Mouse (Mus musculus): Measurements from ENCODE around the gene Gm9736.
"Not testable (repeated sequence)": the region's sequence is repeated elsewhere in the genome, so short reads cannot be mapped to it uniquely, and the experiment has no call there.

Gene Gm9736

GRCm38 (mm10) chr10:77751254-77751653 lies at the start of gene Gm9736:
Gm9736 (minus strand) TSS chr10:77751354.
- not testable (repeated sequence) for DNase-seq (ENCODE audit: low read depth)

DNA sequence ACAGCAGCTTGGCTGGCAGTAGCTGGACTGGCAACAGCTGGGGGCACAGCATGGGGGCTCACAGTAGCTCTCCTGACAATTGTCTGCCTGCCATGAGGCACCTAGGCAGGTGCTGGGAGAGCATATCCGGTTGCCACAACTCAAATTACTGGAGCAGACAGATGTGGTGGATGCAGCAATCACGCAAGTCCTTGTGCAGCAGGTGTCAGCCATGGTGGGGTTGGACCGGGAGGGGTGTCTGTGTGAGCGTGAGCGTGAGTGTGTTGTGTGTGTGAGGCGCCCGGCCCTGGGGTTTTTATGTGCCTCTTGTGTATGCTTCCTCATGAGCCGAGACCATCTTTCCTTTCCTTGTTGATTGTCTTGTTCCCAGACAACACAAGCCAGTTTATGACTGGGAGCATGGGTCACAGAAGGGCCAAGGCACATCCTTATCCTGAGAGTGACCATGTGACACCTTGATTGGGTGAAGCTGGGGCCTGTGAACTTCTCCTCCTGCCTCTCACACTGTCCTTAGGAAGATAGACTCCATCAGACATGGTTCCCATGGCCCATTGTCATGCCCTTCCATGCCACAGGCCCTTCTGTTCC lies 47.9 kb upstream of the Gm9736 start, which contains the start of gene Gm19668:
Gm19668 (minus strand) TSS at position 213 of the 588 bp plus-strand sequence.
- no peak for DNase-seq (ENCODE audit: low read depth)

DNA sequence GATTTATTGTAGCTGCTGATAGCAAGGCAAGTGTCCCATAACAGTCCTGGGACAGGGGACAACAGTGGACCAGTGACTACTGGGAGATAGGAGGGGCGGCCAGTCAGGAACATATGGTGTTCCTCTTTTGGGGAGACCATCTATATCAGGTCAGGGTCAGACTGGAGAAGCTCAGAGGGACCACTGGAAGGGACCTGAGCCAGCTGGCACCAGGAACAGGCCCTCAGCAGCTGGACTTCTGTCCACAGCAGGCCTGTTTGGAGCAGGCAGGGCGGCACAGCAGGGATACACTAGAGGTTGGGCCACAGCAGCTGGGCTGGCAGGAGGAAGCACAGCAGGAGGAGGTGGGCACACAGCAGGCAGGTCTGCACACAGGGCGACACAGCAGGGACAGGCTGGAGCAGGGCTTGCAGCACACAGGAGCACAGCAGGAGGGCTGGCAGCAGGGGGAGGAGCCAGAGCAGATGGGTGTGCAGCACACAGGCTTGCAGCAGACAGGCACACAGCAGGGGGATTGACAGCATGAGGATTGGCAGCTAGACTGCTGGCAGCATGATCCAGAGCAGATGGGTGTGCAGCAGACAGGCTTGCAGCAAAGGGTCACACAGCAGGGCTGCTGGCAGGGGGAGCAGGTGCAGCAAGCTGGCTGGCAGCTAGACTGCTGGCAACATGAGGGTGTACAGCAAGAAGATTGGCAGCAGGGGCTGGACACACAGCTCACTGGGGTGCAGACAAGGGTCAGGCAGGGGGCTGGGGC lies 47.2 kb upstream of the Gm9736 start:
- DNase-seq (ENCODE audit: low read depth) = not testable (repeated sequence)

DNA sequence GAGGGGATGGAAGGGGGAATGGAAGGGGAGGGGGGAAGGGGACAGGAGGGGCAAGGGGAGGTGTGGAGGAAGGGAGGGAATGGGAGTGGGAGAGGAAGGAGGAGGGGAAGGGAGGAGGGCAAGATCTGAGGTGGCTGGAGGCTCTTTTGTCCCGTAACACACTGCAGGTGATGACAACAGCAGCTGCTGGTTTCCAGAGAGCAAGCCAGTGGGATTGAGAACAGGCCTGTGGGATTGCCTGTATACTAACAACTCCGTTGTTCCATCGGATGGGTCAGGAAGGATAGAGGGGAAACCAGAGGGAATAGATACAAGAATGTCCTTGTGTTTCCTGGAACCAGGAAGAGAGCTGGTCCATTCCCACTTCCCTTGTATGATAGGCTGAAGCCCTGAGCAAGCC lies 46.5 kb upstream of the Gm9736 start:
- DNase-seq (ENCODE audit: low read depth) = no peak

DNA sequence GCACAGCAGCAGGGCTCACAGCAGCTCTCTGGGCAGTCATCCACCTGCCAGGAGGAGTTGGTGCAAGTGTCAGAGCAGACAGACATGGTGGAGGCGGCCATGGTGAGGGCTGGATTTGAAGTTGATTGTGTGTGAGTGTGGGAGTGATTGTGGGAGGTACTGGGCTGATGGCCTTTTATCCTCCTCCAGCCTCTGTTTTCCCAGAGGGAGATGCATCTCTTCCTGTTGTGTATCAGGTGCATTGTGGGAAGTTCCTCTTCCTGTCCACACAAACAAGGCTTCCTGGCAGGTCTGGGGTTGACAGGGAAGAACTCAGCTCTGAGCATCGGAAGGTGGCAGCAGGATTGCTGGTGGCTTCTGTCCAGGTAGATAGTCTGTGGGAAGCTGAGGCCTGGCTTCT lies 43.8 kb upstream of the Gm9736 start, which contains the start of gene Gm9639:
Gm9639 (minus strand) TSS at position 101 of the 400 bp plus-strand sequence.
- DNase-seq (ENCODE audit: low read depth) = no peak

DNA sequence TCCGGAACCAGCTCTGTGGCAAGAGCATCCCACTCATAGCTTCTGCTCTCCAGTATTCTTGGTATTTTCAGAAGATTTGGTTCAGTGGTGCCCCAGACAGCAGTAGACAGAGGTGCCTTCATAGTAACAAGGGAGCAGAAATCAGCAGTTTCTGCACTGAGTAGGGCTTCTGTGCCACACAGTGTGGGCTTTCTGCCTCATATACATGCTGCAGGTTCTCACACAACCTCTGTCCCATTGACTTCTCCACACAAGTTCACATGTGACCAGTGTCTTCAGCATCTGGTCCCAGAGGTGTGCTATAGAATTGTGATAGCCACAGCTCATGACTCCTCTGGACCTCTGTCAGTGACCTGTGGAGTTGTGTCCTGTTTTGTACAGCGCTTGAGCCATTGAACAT lies 37.5 kb upstream of the Gm9736 start:
- DNase-seq (ENCODE audit: low read depth) = no peak

- DNase-seq (ENCODE audit: low read depth) = not testable (repeated sequence)
Measured at GRCm38 (mm10) chr10:77787876-77788275, 36.7 kb upstream of the Gm9736 start, which contains the start of gene Gm7137. Gm7137 (minus strand) TSS chr10:77788200.

DNA sequence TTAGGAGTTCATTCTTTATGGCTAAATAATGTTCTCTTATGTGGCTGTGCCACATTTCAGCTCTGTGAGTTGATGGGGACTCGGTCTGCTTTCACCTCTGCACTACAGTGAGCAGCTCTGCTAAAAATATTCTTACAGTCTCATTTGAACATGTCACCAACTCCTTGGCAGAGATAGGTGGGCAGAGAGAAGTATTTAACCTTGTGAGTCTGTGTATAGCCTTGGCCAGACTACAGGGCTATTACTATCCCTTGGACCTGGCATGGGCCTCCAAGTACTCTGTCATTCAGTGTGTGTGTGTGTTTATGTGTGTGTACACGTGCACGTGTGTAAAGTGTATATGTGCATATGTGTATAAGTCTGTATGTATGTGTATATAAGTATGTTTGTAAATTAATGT lies 32.2 kb upstream of the Gm9736 start:
- not testable (repeated sequence) for DNase-seq (ENCODE audit: low read depth)

DNA sequence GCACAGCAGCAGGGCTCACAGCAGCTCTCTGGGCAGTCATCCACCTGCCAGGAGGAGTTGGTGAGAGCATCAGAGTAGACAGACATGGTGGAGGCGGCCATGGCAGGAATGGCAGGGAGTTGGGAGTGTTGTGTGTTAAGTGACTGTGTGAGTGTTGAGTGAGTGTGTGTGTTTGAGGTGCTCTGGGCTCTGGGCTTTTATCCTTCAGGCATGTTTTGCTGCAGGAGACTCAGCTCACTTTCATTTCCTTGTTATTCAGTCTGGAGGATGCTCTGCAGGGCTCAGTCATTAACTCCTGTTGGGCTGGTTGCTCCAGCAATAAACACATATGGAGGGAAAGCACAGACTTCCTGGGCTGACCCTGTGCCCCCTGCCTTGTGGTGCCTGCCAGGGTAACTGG lies 31.3 kb upstream of the Gm9736 start, which contains the start of gene Gm3250:
Gm3250 (minus strand) TSS at position 101 of the 400 bp plus-strand sequence.
- DNase-seq (ENCODE audit: low read depth) = not testable (repeated sequence)

- not testable (repeated sequence) for DNase-seq (ENCODE audit: low read depth)
Measured at GRCm38 (mm10) chr10:77776844-77777243, 25.7 kb upstream of the Gm9736 start, which contains the start of gene Gm7138. Gm7138 (minus strand) TSS chr10:77776944.

DNA sequence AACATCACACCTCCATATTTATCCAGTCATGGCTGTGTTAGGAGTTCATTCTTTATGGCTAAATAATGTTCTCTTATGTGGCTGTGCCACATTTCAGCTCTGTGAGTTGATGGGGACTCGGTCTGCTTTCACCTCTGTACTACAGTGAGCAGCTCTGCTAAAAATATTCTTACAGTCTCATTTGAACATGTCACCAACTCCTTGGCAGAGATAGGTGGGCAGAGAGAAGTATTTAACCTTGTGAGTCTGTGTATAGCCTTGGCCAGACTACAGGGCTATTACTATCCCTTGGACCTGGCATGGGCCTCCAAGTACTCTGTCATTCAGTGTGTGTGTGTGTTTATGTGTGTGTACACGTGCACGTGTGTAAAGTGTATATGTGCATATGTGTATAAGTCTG lies 21.0 kb upstream of the Gm9736 start:
- not testable (repeated sequence) for DNase-seq (ENCODE audit: low read depth)

DNA sequence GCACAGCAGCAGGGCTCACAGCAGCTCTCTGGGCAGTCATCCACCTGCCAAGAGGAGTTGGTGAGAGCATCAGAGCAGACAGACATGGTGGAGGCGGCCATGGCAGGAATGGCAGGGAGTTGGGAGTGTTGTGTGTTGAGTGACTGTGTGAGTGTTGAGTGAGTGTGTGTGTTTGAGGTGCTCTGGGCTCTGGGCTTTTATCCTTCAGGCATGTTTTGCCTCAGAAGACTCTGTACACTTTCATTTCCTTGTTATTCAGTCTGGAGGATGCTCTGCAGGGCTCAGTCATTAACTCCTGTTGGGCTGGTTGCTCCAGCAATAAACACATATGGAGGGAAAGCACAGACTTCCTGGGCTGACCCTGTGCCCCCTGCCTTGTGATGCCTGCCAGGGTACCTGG lies 20.1 kb upstream of the Gm9736 start, which contains the start of gene Gm3238:
Gm3238 (minus strand) TSS at position 101 of the 400 bp plus-strand sequence.
- DNase-seq (ENCODE audit: low read depth) = not testable (repeated sequence)

- no peak for DNase-seq (ENCODE audit: low read depth)
Measured at GRCm38 (mm10) chr10:77769727-77770126, 18.6 kb upstream of the Gm9736 start.

DNA sequence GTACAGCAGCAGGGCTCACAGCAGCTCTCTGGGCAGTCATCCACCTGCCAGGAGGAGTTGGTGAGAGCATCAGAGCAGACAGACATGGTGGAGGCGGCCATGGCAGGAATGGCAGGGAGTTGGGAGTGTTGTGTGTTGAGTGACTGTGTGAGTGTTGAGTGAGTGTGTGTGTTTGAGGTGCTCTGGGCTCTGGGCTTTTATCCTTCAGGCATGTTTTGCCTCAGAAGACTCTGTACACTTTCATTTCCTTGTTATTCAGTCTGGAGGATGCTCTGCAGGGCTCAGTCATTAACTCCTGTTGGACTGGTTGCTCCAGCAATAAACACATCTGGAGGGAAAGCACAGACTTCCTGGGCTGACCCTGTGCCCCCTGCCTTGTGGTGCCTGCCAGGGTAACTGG lies 8.4 kb upstream of the Gm9736 start, which contains the start of gene Gm3233:
Gm3233 (minus strand) TSS at position 101 of the 400 bp plus-strand sequence.
- DNase-seq (ENCODE audit: low read depth) = not testable (repeated sequence)

GRCm38 (mm10) chr10:77753448-77753847 lies 2.3 kb upstream of the Gm9736 start:
- DNase-seq (ENCODE audit: low read depth) = peak; percentile 12

DNA sequence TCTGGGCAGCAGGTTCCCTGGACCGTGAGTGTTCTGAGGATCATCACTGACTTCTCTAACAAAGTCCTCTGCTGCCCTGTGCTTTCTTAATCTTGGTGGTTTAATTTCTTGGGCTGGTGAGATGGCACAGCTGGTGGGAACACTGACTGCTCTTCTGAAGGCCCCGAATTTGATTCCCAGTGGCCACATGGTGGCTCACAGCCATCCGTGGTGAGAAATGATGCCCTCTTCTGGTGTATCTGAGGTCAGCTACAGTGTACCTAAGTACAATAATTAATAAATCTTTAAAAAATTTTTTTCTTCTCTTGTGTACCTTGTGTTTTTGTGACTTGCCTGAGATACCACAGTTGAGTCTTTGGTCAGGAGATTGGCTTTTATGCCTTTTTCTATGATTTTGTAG lies 1.2 kb upstream of the Gm9736 start:
- DNase-seq (ENCODE audit: low read depth) = not testable (repeated sequence)

DNA sequence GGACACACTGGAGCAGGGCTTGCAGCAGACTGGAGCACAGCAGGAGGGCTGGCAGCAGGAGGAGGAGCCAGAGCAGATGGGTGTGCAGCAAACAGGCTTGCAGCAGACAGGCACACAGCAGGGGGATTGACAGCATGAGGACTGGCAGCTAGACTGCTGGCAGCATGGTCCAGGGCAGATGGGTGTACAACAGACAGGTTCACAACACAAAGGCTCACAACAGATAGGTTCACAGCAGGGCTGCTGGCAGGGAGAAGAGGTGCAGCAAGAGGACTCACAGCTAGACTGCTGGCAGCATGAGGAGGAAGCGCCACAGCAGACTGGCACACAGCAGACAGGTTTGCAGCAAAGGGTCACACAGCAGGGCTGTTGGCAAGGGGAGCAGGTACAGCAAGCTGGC lies 468 bp downstream of the Gm9736 start:
- DNase-seq (ENCODE audit: low read depth) = not testable (repeated sequence)

DNA sequence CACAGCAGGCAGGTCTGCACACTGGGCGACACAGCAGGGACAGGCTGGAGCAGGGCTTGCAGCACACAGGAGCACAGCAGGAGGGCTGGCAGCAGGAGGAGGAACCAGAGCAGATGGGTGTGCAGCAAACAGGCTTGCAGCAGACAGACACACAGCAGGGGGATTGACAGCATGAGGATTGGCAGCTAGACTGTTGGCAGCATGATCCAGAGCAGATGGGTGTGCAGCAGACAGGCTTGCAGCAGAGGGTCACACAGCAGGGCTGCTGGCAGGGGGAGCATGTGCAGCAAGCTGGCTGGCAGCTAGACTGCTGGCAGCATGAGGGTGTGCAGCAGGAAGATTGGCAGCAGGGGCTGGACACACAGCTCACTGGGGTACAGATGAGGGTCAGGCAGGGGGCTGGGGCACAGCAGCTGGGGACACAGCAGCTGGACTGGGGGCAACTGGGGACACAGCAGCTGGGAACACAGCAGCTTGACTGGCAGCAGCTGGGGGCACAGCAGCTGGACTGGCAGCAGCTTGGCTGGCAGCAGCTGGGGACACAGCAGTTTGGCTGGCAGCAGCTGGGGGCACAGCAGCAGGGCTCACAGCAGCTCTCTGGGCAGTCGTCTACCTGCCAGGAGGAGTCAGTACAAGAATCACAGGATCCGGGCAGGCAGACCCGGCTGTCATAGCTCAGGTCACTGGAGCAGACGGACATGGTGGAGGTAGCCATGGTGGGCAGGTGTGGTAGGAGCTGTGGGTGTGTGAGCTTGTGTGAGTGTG lies 9.0 kb downstream of the Gm9736 start, which contains the start of gene Gm18596:
Gm18596 (minus strand) TSS at position 715 of the 765 bp plus-strand sequence.
- not testable (repeated sequence) for DNase-seq (ENCODE audit: low read depth)

DNA sequence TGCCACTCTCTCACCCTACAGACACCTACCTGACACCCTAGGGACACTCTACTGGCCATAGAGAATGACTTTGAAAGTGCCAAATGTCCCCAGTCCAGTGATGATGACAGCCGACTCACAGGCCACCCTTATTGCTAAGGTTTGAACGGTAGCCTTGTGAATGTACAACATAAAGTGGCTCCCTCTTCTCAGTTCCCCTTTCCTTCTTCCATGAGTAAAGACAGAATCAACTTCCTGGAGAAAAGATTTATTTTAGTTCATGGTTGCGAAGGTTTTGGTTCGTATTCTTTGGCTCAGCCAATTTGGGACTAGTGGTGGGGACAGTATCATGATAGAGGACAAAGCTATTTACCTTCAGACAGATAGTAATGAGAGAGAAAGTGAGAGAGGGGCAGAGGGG lies 12.2 kb downstream of the Gm9736 start:
- DNase-seq (ENCODE audit: low read depth) = no peak

GRCm38 (mm10) chr10:77735928-77736327 lies 15.2 kb downstream of the Gm9736 start:
- DNase-seq (ENCODE audit: low read depth) = no peak

- peak; percentile 22 for DNase-seq (ENCODE audit: low read depth)
Measured at GRCm38 (mm10) chr10:77729241-77729640, 21.9 kb downstream of the Gm9736 start.

DNA sequence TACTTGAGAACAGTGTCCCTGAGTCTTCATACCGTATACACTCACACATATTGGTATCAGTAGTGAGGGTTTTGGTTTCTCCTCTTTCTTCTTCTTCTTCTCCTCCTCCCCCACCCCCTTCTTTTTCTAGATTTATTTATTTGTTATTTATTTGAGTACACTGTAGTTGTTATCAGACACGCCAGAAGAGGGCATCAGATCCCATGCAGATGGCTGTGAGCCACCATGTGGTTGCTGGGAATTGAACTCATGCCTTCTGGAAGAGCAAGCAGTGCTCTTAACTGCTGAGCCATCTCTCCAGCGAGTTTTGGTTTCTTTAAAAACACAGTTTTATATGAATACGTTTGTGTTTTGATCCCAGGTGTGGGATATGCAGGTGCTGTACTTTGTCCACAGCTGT lies 22.9 kb downstream of the Gm9736 start:
- peak; percentile 43 for DNase-seq (ENCODE audit: low read depth)

All from NIH3T3 (cell line).